Mouse (Mus musculus) midbrain, embryonic 15.5 days (tissue): ENCODE results near the gene Fam160a2. TPM values are rescaled to one million over a fixed set of nuclear protein-coding genes. Genes with fewer than 3 reads are reported as not detected.

Experiments used
- ATAC-seq: fragments of 200-750 bp; cut with Nextera tagmentation; replicated peaks from 2 replicates; pipeline ENCODE4 v1.8.0; 2017; ENCODE audit warnings: moderate TSS enrichment
- H3K27ac ChIP-seq: fragments of 300-500 bp; sonication (generic); 2 replicates; pipeline ENCODE4 v1.5.1; 2015; ENCODE audit warnings: mild to moderate bottlenecking, inconsistent platforms
- H3K27me3 ChIP-seq: fragments of 300-500 bp; sonication (generic); replicated peaks from 2 replicates; pipeline ENCODE4 v1.6.1; 2015; ENCODE audit warnings: inconsistent platforms
- H3K36me3 ChIP-seq: fragments of 300-500 bp; sonication (generic); replicated peaks from 2 replicates; pipeline ENCODE4 v1.6.1; 2015; ENCODE audit warnings: inconsistent platforms
- H3K4me1 ChIP-seq: fragments of 300-500 bp; sonication (generic); 2 replicates; pipeline ENCODE4 v1.6.1; 2015; ENCODE audit warnings: inconsistent platforms
- H3K4me2 ChIP-seq: fragments of 300-500 bp; sonication (generic); 2 replicates; pipeline ENCODE4 v1.6.1; 2015; ENCODE audit warnings: inconsistent platforms, mild to moderate bottlenecking, moderate library complexity
- H3K4me3 ChIP-seq: fragments of 300-500 bp; sonication (generic); 2 replicates; pipeline ENCODE4 v1.5.1; 2015; ENCODE audit warnings: mild to moderate bottlenecking, inconsistent platforms
- H3K9ac ChIP-seq: fragments of 300-500 bp; sonication (generic); 2 replicates; pipeline ENCODE4 v1.6.1; 2015; ENCODE audit warnings: mild to moderate bottlenecking, inconsistent platforms
- H3K9me3 ChIP-seq: fragments of 300-500 bp; sonication (generic); 2 replicates; pipeline ENCODE4 v1.6.1; 2016; ENCODE audit warnings: inconsistent platforms
- WGBS: fragments of 180-500 bp; shearing (Covaris S2); methylation state at CpG from one replicate; pipeline ENCODE4 v1.1.7; 2015; ENCODE audit warnings: mixed read lengths; 5-methylcytosine and 5-hydroxymethylcytosine counted together
- polyA plus RNA-seq: library from polyadenylated mRNA; unstranded; fragments of >200 nt; fragmentation: Nextera tagmentation; extraction: Ambion mirVana; gene quantifications from 2 replicates; pipeline ENCODE4 v1.2.1, GENCODE M21; 2015

Fam160a2 gene
- polyA plus RNA-seq, 1 experiment from 2014 or later = 51.8 TPM

- Histone ChIP-seq H3K27ac (no peak overlapping the region), H3K4me2 (no peak overlapping the region), H3K9ac (no peak overlapping the region), H3K36me3 (no peaks in the 10 kb centered on the region), H3K4me3 (no peak overlapping the region), H3K4me1 (no peaks in the 10 kb centered on the region), H3K27me3 (no peaks in the 10 kb centered on the region), H3K9me3 (no peaks in the 10 kb centered on the region)
- 81% methylated on average over 2 of the region's 2 CpGs for whole genome bisulfite sequencing
- no peak for ATAC-seq
Measured at GRCm38 (mm10) chr7:105325302-105325701, 74.6 kb downstream of the Fam160a2 start.

Other genes starting within 250 kb of the Fam160a2 start
- gene Olfr684, start 236.4 kb downstream of the Fam160a2 start, polyA plus RNA-seq = not detected in 2 replicates
- gene Olfr685, start 214.0 kb downstream of the Fam160a2 start, polyA plus RNA-seq = not detected in 2 replicates
- gene Olfr686, start 192.6 kb downstream of the Fam160a2 start, polyA plus RNA-seq = not detected in 2 replicates
- gene Olfr688, start 112.0 kb downstream of the Fam160a2 start, polyA plus RNA-seq = not detected in 2 replicates
- not detected in 2 replicates for gene Olfr689, start 88.9 kb downstream of the Fam160a2 start, polyA plus RNA-seq
- not detected in 2 replicates for gene Olfr690, start 66.0 kb downstream of the Fam160a2 start, polyA plus RNA-seq
- gene Olfr691, start 57.8 kb downstream of the Fam160a2 start, polyA plus RNA-seq = 0.28 and 0.46 TPM in 2 replicates
- not detected in 2 replicates for gene Olfr692, start 31.8 kb downstream of the Fam160a2 start, polyA plus RNA-seq
- not detected in 2 replicates for gene Gm5901, start 25.0 kb downstream of the Fam160a2 start, polyA plus RNA-seq
- gene Cnga4, start 4.5 kb upstream of the Fam160a2 start, polyA plus RNA-seq = 0.09 and 0.10 TPM in 2 replicates
- gene Cckbr, start 25.7 kb upstream of the Fam160a2 start, polyA plus RNA-seq = 4.5 and 5.9 TPM in 2 replicates
- gene Cavin3, start 82.2 kb upstream of the Fam160a2 start, polyA plus RNA-seq = 27.1 and 33.1 TPM in 2 replicates
- 93.0 and 94.6 TPM in 2 replicates for gene Smpd1, start 154.3 kb upstream of the Fam160a2 start, polyA plus RNA-seq
- 319 and 325 TPM in 2 replicates for gene Apbb1, start 181.6 kb upstream of the Fam160a2 start, polyA plus RNA-seq
- gene Hpx, start 200.1 kb upstream of the Fam160a2 start, polyA plus RNA-seq = 0.18 and 0.41 TPM in 2 replicates
- gene Trim3, start 233.5 kb upstream of the Fam160a2 start, polyA plus RNA-seq = 106 and 107 TPM in 2 replicates
- 127 and 140 TPM in 2 replicates for gene Timm10b, start 240.0 kb upstream of the Fam160a2 start, polyA plus RNA-seq
- gene Arfip2, start 240.4 kb upstream of the Fam160a2 start, polyA plus RNA-seq = 86.7 and 96.9 TPM in 2 replicates
- 12.8 and 18.7 TPM in 2 replicates for gene Gm45799, start 240.5 kb upstream of the Fam160a2 start, polyA plus RNA-seq